Comparison of ENCODE assay signal across 20 mouse cellular contexts in the genomic region with DNA sequence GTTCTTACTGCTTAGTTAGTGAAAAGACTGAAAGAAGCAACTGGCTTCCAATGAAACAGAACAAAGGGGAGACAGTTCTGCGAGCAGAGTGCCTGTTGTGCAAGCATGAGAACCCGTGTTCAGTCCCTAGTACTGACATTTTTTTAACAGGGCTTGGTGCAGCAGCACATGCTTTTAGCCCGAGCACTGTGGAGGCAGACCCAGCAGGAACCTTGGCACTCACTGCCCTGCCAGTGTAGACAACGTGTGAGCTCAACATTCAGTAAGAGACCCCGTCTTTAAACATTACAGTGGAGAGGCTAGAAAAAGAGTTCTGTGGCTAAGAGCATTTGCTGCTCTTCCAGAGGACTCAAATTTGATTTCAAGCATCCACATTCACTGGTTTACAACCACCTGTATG.
"Had no signal": no experiment of that assay in that cellular context is flagged by ENCODE, and none has a peak within 500 bp of the region (broad histone marks: within the 10 kb centered on the region; RNA-seq: fewer than 3 reads in every experiment).

No protein-coding gene starts in this region.

- H3K27ac ChIP-seq: midbrain, embryonic 10.5 days; midbrain, embryonic 12.5 days; neural tube, embryonic 13.5 days; neural tube, embryonic 15.5 days; stomach, embryonic 15.5 days; stomach, postnatal 0 days had no signal

- H3K27me3 ChIP-seq: midbrain, embryonic 12.5 days; neural tube, embryonic 13.5 days; neural tube, embryonic 15.5 days; stomach, embryonic 15.5 days had no signal

- DNase-seq: lung, adult 18-20 months; lung, embryonic 14.5 days; lung, postnatal 10 days; lung, postnatal 4 days; midbrain, embryonic 14.5 days; retina, postnatal 1 day; right cerebral cortex, adult 18-20 months; right cerebral cortex, postnatal 25 days; right cerebral cortex, postnatal 4 days; thymus, adult 2 months; thymus, postnatal 25 days; thymus, postnatal 4 days had no signal

- ATAC-seq: midbrain, embryonic 16.5 days had no signal

- H3K4me1 ChIP-seq: midbrain, embryonic 10.5 days; midbrain, embryonic 12.5 days; neural tube, embryonic 13.5 days; neural tube, embryonic 15.5 days; stomach, embryonic 15.5 days had no signal

- H3K4me3 ChIP-seq: midbrain, embryonic 10.5 days; midbrain, embryonic 12.5 days; myocyte; neural tube, embryonic 13.5 days; neural tube, embryonic 15.5 days; stomach, embryonic 15.5 days had no signal
